Mouse (Mus musculus) mesoderm, embryonic 11.5 days (tissue): Measurements from ENCODE around the gene Ascc1.
"Not testable (repeated sequence)": the region's sequence is repeated elsewhere in the genome, so short reads cannot be mapped to it uniquely, and the experiment has no call there.

ENCODE experiments used
- DNase-seq: peaks from one replicate; pipeline ENCODE4 v3.0.0-alpha.2; 2012; ENCODE audit warnings: low read depth, low spot score

Gene Ascc1

DNA sequence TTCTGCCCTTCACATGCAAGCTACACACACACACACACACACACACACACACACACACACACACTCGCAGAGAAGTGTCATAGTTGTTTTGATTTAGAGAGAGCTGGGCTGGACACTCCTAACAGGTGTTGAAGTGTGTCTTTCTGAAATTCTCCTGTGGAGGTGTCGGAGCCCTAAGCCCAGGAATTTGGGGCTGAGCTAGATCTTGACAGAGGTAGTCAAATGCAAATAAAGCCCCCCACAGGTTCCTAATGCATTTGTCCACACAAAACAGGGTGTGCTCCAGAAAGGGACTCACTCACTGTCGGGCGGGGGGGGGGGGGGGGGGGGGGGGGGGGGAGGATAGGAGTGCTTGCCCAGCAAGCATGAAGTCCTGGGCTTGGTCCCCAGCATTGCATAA is 25.5 kb upstream of the Ascc1 start:
- no peak for DNase-seq

DNA sequence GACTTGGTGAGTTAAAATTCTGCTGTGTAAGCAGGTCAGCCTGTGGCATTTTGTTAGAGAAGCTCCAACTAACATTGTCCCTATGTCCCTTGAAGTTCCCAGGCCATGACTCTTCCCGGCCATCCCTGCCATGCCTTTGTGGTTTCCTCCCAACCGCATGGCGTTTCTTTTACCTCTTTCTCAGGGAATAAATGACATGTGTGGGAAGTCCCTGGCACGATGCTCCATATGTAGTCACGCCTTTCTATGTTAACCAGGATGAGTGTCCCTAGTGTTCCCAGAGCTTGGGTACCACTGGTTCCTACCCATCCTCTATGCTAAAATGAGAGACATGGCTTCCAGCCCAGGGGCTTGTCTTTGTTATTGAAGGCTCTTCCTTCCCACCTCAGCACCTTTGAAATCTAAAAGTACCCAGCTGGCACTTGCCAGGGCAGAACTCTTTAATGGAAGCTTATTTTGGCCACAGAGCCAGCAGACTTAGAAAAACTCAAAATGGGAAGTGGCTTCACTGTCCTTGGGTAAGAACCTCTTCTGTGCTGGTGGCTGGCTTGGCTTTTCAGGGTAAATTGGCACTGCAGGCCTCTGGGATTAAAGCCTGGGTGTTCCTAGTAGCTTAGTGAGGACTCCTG is 24.8 kb upstream of the Ascc1 start:
- DNase-seq: no peak

DNA sequence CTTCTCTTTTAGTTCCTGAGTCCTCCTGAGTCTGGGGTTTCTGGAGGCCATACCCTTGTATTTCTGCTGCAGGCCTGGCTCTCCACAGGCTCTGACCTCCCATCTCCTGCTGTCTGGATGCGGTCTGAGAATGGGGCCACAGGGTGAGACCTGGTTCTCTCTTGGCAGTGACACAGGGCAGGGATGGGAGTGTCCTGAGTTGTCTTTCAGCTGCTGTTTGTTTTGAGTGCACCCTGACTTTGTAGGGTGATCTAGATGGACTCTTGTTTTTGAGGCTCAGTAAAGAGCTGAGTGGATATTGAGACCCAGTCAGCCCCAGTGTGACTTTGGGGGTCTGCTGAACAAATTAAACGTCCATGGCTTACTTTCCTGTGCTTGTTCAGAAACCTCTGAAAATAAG is 24.2 kb upstream of the Ascc1 start:
- DNase-seq: no peak

DNA sequence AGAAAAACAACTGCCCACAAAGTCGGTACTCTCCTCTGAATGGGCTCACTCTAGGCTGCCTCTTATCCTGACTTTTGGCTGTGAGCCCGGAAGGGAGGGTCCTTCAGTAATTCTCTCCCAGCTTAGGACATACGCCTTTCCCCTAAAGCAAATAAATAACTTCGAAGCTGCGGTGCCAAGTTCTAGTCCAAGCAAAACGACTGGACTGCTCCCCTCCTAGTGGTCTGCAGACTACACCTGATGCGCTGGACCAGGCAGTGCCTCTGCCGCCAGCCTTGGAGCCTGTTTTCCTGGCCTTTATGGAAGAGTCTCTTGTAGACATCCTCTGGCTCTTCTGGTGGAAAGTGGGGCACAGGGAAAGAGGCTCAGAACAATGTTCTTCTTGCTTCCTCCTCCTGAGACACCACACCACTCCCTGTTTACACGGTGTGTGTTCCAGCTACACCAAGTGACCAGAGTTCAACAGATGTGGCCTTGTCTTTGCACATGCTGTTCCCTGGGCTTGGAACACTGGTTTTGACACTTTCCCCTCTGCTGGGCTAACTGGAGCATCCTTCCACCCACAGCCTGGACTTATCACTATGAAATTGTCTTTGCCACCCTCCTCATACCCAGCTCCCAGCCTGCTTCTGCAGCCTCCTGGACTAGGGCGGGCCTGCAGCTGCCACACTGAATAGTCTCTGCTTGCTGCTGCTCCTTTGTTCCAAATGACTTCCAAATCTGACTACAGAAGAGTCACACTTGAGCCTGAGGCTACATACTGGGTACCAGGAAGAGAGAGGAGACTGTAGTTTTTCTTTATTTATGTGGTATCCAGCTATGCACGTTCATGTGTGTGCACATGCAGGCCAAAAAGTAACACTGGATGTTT is 23.5 kb upstream of the Ascc1 start:
- no peak for DNase-seq

DNA sequence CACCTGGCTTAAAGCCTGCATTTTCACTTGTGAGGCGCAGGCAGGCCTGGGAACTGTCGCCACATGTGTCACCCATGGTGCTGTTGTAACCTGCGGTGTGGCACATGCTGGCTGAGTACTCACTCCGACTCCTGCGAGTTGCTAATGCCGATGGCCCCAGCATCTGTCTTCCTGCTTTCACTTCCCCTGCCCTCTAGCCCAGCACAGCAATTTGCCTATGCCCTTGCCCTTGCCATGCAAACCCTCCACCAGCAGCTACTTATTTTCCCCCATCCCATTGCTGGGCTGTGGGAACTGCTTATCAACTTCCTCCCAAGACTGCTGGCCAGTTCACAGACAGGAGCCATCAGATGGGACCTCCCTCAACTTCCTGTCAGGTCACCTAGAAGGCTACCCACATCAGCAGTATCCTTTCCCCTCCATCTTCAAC is 21.8 kb upstream of the Ascc1 start:
- DNase-seq: no peak

DNA sequence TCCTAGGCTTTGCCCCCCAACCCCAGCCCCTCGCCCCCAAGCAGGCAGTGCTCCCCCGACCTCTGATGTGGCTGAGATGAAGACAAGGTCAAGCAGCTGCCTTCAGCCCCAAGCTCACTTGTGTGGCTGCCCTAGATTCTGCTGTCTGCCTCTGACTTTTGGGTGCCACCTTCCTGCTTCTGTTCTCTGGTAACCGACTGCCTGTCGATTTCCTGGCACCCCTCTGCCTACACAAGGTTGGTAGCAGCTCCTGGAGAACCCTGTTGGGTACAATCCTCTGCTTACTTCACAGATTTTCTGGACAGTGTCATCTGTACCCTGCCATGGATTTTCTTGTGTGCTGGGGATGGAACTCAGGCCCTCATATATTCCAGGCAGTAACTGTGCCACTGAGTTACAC is 21.3 kb upstream of the Ascc1 start:
- no peak for DNase-seq

DNA sequence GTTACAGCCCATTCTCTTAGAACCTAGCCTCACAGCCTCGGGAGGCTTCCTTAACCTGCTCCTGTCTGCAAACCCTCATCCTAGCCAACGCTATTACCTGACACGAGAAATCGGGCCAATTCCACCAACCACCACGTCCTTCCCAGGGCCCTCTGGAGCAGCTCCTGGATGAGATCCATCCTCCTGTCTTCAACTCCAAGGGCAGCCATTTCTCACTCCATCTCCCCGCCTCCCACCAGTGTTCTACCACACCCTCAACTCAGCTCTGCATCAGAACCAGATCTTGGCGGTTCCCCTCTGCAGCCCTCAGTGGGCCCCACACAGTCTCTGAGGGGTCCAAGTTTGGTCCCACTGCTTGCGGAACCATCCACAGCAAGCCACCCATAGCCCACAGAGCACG is 20.8 kb upstream of the Ascc1 start:
- DNase-seq: no peak

DNA sequence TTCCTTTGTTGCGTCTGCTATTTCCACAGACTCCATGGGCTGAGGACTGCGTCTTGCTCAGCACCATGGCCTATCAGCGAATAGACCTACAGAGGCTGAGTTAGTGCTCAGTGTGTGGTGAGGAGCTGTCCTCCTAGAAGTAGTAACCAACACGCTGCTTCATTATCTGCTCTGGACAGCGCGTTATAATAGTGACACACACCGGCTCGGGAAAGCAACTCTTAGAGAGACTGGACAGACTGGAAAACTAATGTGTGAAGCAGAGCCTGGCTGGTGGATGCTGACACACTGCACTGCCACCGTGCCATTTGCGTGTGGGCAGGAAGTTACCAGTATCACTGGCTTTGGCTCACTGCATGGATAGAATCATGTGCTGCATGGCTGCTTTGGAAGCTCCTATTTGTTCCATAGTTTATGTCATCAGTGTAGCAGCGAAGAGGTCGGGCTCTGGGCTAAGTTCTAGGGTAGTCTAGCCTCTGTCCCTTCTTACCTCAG is 20.2 kb upstream of the Ascc1 start:
- no peak for DNase-seq

DNA sequence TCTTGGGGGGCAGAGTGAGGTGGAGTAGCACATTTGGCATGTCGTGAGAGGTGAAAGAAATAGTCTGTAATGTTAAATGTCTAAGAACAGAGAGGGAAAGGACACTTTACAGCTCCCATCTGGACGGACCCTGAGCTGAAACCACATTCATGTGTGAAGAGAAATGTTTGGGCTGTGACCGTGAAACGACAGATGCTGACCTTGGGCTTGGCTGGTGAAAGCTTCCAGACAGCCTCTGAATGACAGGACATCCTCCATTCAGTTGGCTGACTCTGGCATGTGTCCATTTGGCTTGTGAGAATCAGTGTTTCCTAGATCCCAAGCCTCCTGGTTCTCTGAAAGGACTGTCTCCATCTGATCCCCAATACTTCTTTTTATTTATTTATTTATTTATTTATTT is 14.6 kb upstream of the Ascc1 start:
- DNase-seq: no peak

DNA sequence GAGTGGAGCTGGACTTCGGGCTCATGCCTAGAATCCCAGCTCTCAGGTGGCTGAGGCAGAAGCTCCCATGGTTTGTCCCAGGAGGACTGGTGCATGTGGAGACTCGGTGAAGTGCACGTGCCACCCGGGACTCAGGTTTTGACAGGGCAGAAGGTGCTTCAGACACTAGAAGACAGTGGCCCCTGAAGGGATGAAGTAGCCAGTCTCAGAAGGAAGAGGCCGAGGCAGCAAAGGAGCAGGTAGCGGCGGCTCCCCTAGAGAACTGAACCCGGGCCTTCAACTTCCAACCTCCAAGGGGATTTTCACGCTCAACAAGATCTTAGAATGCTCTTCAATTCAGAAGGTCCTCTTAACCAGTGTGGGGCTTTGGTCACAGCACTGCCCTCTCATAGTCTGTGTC is 12.2 kb upstream of the Ascc1 start:
- no peak for DNase-seq

DNA sequence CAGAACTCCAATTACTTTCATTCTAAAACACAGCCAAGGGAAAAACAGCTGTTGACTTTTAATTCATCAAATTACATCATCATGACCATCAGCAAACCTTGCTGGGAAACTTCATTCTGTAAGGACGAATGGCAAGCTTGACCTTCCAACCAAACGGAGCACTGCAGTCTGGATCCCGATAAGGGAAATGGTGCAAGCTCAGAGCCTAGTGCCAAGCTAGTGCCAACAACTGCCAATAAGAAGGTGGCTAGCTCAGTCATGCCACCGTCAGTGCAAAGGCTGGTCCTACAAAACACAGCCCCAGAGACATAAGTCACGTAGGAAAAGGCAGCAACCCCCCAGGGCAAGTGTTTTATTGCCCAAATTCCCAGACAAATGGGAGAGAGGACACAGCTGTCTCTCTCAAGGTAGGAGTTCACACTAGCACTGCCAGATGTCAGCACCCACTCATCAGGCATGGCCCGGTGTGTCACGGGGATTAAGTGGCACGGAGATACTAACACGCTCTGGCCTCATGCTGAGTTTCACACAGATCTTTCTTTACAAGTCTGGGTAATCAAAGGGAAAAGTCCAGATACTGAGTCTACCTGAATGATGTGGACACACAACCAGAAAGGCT is 11.2 kb upstream of the Ascc1 start:
- DNase-seq: no peak

DNA sequence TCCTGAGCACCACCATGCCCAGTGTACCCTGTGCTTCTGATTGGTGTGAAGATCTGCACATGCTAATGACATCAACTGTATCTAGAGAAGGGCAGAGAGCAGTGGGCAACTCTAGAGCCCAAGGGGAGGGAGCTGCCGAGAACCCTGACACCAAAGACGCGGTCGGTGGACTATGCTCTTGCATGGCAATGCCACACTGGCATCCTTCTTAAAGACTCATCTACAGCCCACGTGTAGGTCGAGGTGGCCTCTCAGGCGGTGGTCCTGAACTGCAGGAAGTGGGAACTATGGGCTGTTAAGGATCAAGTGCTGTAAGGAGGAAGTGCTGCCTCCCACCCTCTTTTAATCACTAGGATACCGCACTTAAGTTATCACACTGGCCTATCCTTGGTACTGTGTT is 10.6 kb upstream of the Ascc1 start:
- no peak for DNase-seq

DNA sequence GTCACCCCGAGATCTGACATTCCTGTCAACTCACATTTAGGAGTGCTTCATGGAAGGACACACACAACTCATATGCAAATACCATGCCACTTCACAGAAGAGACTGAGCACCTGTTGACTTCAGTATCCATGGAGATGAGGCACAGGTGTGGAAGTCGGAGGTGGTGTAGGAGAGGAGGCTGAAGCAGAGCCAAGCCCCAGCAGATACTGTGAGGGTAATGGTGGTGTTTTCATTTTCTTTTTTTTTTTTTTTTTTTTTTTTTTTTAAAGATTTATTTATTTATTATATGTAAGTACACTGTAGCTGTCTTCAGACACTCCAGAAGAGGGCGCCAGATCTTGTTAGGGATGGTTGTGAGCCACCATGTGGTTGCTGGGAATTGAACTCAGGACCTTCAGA is 8.8 kb upstream of the Ascc1 start:
- not testable (repeated sequence) for DNase-seq

DNA sequence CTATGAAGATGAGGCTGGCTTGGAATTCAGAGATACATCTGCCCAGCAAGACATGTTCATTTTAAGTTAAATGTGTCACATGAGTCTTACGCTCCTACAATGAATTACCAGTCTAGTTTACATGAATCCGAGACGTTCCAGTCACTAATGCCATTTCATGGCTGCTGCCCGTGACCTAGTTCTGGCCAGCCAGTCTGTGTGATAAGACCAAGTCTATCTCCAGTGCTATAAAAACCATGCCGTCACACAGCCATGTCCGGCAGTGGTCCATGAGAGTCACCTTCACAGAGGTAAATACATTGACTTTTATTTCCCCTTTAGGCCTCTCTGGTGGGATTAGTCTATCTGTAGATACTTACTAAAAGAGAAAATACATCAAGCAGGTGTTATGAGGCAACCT is 6.7 kb upstream of the Ascc1 start:
- no peak for DNase-seq

DNA sequence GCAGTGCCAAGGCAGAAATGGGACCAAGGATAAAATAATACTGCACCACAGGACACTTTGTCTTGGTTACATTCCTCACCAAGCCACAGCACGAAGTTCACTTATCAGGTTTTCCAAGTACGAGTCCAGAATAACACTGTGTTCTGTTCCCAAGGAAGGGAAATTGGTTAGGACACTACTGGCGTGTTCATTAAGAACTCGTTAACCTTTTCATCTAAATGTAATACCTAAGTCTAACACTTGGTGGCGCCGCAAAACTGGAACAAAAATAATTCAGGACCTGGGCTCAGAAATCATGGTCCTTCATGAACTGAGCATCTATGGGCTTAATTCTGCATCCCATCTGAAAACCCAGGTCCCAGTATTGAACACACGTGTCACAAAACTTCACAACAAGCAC is 5.0 kb upstream of the Ascc1 start:
- peak; percentile 78 for DNase-seq

DNA sequence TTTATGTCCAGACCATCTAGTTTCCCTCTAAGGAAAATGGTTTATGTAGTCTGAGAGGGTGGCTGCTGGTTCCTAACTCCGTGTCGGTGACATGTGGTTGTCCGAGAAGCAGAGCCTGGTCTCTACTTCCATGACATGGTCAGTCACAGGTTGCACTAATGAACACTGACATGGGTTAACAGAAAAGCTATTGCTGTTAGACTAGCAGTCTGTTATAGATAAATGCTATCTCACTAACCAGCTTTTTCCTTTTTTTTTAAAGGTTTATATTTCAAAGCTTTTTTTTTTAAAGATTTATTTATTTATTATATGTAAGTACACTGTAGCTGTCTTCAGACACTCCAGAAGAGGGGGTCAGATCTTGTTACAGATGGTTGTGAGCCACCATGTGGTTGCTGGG is 3.5 kb upstream of the Ascc1 start:
- no peak for DNase-seq

DNA sequence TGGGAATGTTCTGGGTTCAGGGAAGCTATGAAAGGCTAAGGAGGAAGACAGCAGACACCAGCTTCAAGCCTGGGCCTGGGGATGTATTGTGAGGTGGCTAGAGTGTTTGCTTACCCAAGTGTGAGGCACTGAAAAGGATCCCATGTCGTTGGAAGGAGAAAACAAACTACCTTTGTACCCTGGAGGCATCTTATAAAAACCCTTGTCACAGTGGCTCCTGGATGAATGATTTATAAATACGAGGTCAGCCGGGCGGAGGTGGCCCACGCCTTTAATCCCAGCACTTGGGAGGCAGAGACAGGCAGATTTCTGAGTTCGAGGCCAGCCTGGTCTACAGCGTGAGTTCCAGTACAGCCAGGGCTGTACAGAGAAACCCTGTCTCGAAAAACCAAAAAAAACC is 942 bp upstream of the Ascc1 start:
- DNase-seq: not testable (repeated sequence)

DNA sequence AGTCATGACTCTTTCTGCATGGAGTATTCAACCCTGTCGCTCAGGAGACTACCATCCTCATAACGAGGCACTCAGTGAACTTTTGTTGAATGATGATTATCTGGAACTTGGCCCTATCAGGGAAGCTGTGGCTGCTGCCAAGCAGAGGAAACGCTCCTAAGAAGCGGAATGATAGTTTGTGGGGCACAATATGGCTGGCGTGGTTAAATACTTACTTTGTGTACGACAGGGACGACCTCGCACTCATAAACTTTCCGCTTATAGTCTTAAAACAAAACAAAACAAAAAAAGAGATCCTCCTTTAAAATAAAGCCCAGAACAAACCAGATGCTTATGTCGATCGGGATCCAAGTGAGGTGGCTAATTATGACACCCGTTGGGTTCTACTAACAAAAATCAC is 402 bp upstream of the Ascc1 start:
- DNase-seq: no peak

DNA sequence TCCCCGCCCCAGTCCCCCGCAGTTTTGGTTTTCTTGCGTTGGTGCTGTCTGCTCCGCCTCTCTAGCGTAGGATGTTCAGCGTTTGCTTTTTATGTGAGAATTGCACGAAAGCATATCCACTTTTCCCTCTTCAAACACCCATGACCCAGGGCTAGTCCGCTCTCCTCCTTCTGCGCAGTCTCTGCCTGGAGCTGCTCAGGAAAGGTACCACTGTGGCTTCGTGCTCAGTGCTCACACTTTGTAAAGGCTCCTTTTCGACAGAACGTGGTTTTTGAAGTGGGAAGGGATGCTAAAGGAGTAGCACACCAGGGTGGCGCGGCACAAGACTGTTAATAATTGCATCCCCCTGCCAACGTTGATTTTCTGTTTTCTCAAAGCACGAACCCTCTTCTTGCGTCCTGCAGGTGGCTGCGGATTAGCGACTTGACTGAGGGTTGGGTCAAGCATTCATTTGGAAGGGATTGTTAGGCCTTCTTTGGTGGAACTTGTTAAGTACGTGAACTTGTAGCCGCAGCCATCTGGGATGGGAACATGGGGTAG is 678 bp downstream of the Ascc1 start:
- no peak for DNase-seq

DNA sequence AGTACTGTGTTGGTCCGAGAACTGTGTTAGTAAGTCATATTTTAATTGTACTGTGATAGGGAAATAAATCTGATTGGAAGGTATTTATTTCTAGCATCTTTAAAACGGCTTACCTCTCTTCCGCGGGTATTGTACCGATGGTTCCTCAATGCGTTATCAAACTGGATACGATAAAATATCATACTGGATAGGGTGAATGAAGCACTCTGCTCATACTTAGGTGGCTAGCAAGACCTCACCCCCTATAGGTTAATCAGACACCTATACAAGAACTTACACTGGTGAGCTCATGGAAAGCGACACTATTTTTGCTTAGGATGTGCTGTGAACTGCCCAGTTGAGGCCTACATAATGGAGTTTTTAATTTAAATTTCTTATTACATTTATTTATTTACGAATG is 1.2 kb downstream of the Ascc1 start:
- DNase-seq: no peak

DNA sequence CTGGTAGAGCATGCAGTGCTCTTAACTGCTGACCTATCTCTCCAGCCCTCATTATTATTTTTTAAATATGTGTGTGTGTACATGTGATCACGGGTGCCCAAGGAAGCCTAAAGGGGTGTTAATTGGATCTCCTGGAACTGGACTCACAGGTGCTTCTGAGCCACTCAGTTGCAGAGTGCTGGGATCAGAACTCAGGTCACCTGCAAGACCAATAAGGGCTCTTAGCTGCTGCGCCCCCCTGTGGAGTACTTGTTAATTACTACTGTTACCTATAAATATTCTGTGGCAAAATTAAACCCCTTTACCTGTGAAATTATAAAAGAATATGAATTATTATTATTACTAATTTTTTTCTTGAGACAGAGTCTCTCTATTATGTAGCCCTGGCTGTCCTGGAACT is 2.7 kb downstream of the Ascc1 start:
- DNase-seq: no peak

DNA sequence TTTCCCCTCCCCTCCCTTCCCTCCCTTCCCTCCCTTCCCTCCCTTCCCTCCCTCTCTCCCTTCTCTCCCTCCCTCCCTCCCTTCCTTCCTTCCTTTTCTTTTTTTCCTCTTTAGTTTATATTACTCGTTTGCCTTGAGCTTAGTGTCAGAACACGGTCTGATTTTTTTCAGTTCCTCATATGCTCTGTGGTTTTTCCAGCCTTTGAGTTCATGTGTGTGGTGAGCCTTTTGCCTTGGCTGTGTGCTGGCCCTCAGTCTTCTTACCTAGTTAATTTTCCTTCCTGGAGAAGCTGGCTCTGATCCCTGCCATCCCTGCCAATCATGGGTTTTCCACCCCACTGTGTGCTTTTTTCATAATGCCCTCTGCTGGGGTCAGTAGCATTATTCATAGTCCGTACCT is 6.5 kb downstream of the Ascc1 start:
- no peak for DNase-seq

DNA sequence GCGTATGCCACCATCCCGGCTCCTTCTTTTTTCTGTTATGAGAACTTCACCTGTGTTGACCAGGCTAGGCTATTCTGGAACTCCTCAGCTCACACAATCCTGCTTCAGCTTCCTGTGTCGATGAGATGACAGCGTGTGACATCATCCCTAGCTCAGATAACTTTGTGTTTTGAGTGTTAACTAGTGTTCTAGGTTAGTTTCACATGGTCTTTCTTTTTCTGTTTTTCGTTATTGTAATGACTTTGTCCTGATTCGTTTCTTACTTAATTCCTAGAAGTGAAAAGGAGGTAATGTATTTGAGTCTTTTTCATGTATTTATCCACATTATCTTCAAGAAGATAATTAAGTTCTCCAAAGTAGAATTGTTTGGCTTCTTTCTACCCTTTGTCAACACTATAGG is 13.6 kb downstream of the Ascc1 start:
- no peak for DNase-seq
